Mouse (Mus musculus) MEL (cell line): ENCODE results near the gene Cpne8.

Source experiments
- ETS1 ChIP-seq: IDR thresholded peaks from 2 replicates; pipeline ENCODE4 v1.6.1; 2012; ENCODE audit warnings: low read depth, mild to moderate bottlenecking, inconsistent platforms, low read length, improper control_type of control experiment, moderate library complexity
- ZNF384 ChIP-seq: IDR thresholded peaks from 2 replicates; pipeline ENCODE4 v1.6.1; 2012; ENCODE audit warnings: low read depth, mild to moderate bottlenecking, inconsistent platforms, low read length, improper control_type of control experiment

DNA sequence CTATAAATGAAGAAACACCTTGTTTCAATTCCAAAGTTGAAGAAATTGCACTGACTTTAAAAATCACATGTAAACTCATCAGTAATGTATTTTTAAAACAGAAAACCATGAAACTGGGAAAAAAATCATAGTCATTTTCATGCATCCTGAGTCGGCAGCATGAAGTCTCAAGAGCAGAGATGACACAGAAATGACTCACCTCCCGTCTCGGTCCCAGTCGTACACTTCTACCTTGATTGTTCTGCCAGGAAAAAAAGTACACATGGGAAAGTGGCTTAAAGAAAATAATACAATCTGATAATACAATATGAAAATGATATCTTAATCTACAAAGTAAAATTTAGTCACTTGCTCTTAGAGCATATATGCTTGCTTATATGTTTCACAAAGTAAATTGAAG lies 111.2 kb downstream of the Cpne8 start:
- TF ChIP-seq ZNF384, result no peak
- no peak for TF ChIP-seq ETS1
